Mouse (Mus musculus) kidney, postnatal 0 days (tissue): ENCODE measurements at regions not wholly inside any gene's neighbourhood (a gene's known extent, or its start where the extent isn't known, plus 50 kb on each side); places are given as distances from the start of the nearest gene placed in this dataset.

ENCODE experiments used
- ATAC-seq: fragments of 200-750 bp; cut with Nextera tagmentation; replicated peaks from 2 replicates; pipeline ENCODE4 v1.8.0; 2017; ENCODE audit warnings: low read depth, moderate number of reproducible peaks, moderate TSS enrichment, moderate library complexity; ENCODE audit not compliant: low FRiP score
- DNase-seq: peaks from one replicate; pipeline ENCODE4 v3.0.0-alpha.2; 2016; ENCODE audit warnings: low spot score
- H3K27ac ChIP-seq: fragments of 300-500 bp; sonication (generic); 2 replicates; pipeline ENCODE4 v1.5.1; 2014; ENCODE audit warnings: mild to moderate bottlenecking
- H3K27me3 ChIP-seq: fragments of 300-500 bp; sonication (generic); 2 replicates; pipeline ENCODE4 v1.6.1; 2014; ENCODE audit warnings: low read length, mixed read lengths; ENCODE audit not compliant: insufficient read depth
- H3K36me3 ChIP-seq: fragments of 300-500 bp; sonication (generic); 2 replicates; pipeline ENCODE4 v1.6.1; 2014; ENCODE audit warnings: low read length, mixed read lengths; ENCODE audit not compliant: insufficient read depth
- H3K4me1 ChIP-seq: fragments of 300-500 bp; sonication (generic); replicated peaks from 2 replicates; pipeline ENCODE4 v1.6.1; 2014; ENCODE audit warnings: antibody characterized with exemption, low read length, mixed read lengths; ENCODE audit not compliant: insufficient read depth
- H3K4me2 ChIP-seq: fragments of 300-500 bp; sonication (generic); 2 replicates; pipeline ENCODE4 v1.6.1; 2014; ENCODE audit warnings: mild to moderate bottlenecking, low read length, moderate library complexity, mixed read lengths
- H3K4me3 ChIP-seq: fragments of 300-500 bp; sonication (generic); replicated peaks from 2 replicates; pipeline ENCODE4 v1.5.1; 2014; ENCODE audit warnings: low read depth, low read length
- H3K9ac ChIP-seq: fragments of 300-500 bp; sonication (generic); 2 replicates; pipeline ENCODE4 v1.6.1; 2014; ENCODE audit warnings: low read depth, low read length
- H3K9me3 ChIP-seq: fragments of 300-500 bp; sonication (generic); replicated peaks from 2 replicates; pipeline ENCODE4 v1.6.1; 2016; ENCODE audit warnings: low read length, inconsistent platforms, mixed read lengths
- CTCF ChIP-seq: IDR thresholded peaks from 2 replicates; pipeline ENCODE4 v1.5.1; 2016; ENCODE audit warnings: antibody characterized with exemption, low read depth, mild to moderate bottlenecking, moderate library complexity
- WGBS: fragments of 180-500 bp; shearing (Covaris S2); extraction: QIAGEN DNeasy Blood & Tissue Kit; methylation state at CpG from one replicate; pipeline ENCODE4 v1.1.7; 2014; 5-methylcytosine and 5-hydroxymethylcytosine counted together

DNA sequence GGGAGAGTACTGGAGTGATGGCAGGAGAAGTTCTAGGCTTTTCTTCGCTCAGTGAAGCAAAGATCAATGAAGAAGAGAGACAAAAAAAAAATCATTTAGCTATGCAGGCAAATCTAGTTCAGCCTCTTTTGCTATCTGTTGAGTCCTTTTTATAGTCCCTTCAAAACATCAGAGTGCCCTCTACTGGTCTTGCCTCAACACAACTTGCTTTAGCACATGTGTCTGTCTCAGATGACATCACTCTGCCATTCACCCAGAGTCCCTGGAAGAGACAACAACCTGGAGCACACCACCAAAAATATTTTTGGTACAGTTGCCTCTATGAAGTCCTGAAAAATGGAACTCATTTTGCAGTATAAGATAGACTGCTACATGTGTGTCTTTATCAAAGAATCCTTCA lies 2389.7 kb upstream of the Cdh20 start:
- peak; percentile 29; the same call in 1 of the 2 replicates for TF ChIP-seq CTCF
- H3K27me3 ChIP-seq, result no peaks in the 10 kb centered on the region
- H3K9me3 ChIP-seq, result no peaks in the 10 kb centered on the region
- no peak overlapping the region for H3K9ac ChIP-seq
- H3K4me3 ChIP-seq, result no peak overlapping the region
- H3K4me1 ChIP-seq, result no peaks in the 10 kb centered on the region
- no peaks in the 10 kb centered on the region for H3K36me3 ChIP-seq
- no peak overlapping the region for H3K27ac ChIP-seq
- H3K4me2 ChIP-seq, result no peak overlapping the region
- DNase-seq (peak; percentile 1), ATAC-seq (no peak)
- 64% methylated on average over 1 of the region's 1 CpGs for WGBS
